Mouse (Mus musculus): ENCODE measurements at regions not wholly inside any gene's neighbourhood (a gene's known extent, or its start where the extent isn't known, plus 50 kb on each side); places are given as distances from the start of the nearest gene placed in this dataset.
A peak's percentile ranks its signal among the peaks of the same experiment; 100 is the strongest.

GRCm38 (mm10) chr15:7006271-7006670, 84.1 kb upstream of the Lifr start:
- no peak for DNase-seq

GRCm38 (mm10) chr15:7008725-7009380, 81.6 kb upstream of the Lifr start:
- peak; percentile 8 for DNase-seq

- DNase-seq, result no peak
Measured at GRCm38 (mm10) chr15:7010966-7011695, 79.3 kb upstream of the Lifr start.

- no peak for DNase-seq
Measured at GRCm38 (mm10) chr15:7011696-7012070, 78.7 kb upstream of the Lifr start.

- no peak for DNase-seq
Measured at GRCm38 (mm10) chr15:7012446-7012845, 78.0 kb upstream of the Lifr start.

- no peak for DNase-seq
Measured at GRCm38 (mm10) chr15:7013047-7013446, 77.4 kb upstream of the Lifr start.

GRCm38 (mm10) chr15:7014984-7015383, 75.4 kb upstream of the Lifr start:
- DNase-seq, result no peak

- no peak for DNase-seq
Measured at GRCm38 (mm10) chr15:7016018-7016417, 74.4 kb upstream of the Lifr start.

- no peak for DNase-seq
Measured at GRCm38 (mm10) chr15:7017281-7017845, 73.1 kb upstream of the Lifr start.

GRCm38 (mm10) chr15:7022660-7023059, 67.8 kb upstream of the Lifr start:
- DNase-seq, result no peak

GRCm38 (mm10) chr15:7025194-7025593, 65.2 kb upstream of the Lifr start:
- DNase-seq, result no peak

- no peak for DNase-seq
Measured at GRCm38 (mm10) chr15:7031297-7032043, 58.9 kb upstream of the Lifr start.

GRCm38 (mm10) chr15:7037475-7037874, 52.9 kb upstream of the Lifr start:
- DNase-seq, result peak; percentile 50

- DNase-seq, result no peak
Measured at GRCm38 (mm10) chr15:7039119-7039518, 51.3 kb upstream of the Lifr start.

- DNase-seq, result no peak
Measured at GRCm38 (mm10) chr15:7039825-7040224, 50.6 kb upstream of the Lifr start.
